Mouse (Mus musculus) olfactory bulb, adult 2 months (tissue): ENCODE measurements around the gene Tmem88b.

ENCODE experiments used
- CTCF ChIP-seq: fragments of 200-500 bp; IDR thresholded peaks from 2 replicates; pipeline ENCODE4 v1.5.1; 2012; ENCODE audit warnings: low read depth, mild to moderate bottlenecking, low read length, moderate library complexity; ENCODE audit not compliant: insufficient read depth
- POLR2A ChIP-seq: fragments of 200-500 bp; IDR thresholded peaks from 2 replicates; pipeline ENCODE4 v1.6.1; 2012; ENCODE audit warnings: mild to moderate bottlenecking, low read depth, low read length, moderate library complexity; ENCODE audit not compliant: insufficient read depth

DNA sequence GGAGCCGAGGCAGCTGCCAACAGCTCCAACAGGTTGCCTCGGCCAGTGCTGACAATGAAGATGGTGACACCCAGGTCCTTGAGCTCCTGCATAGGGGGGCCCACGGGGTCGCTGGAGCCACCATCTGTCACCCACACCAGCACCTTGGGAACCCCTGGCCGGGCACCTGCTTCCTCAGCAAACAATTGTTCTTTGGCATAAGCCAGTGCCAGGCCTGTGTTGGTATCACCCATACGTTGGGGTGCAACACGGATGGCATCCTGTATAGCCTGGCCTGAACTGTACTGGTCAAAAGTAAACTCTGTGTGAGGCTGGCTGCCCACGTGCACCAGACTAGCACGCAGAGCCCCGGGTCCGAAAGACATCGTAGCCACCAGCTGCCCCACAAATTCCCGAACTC lies 12.9 kb downstream of the Tmem88b start:
- no peak for TF ChIP-seq POLR2A
- TF ChIP-seq CTCF = no peak
